Comparison of ENCODE assay signal across 8 mouse cellular contexts in genomic region chr13:106760232-106760875, GRCm38 (mm10).
A peak's percentile ranks its signal among the peaks of the same experiment; 100 is the strongest.
DNase-seq lines count a peak whose midpoint lies in the region; ATAC-seq lines count a peak whose summit lies in the region.
"Had no signal": no experiment of that assay in that cellular context is flagged by ENCODE, and none has a peak within 500 bp of the region (broad histone marks: within the 10 kb centered on the region; RNA-seq: fewer than 3 reads in every experiment).

No protein-coding gene starts in this region.

- ATAC-seq in kidney, embryonic 15.5 days (replicated peaks; ENCODE audit: low FRiP score) = peak; percentile 80
- no peak for ATAC-seq in inflammation-experienced regulatory T-cells, adult 6 months
- ATAC-seq in activated CD4-positive, CD25-positive, alpha-beta regulatory T cell, adult 4 months = no peak

- H3K4me3 ChIP-seq in kidney, embryonic 15.5 days (replicated peaks) = no peak overlapping the region
- H3K4me3 ChIP-seq: midbrain, embryonic 12.5 days had no signal

- peaks cover 13% of the 10 kb centered on the region for H3K4me1 ChIP-seq in kidney, embryonic 15.5 days
- H3K4me1 ChIP-seq: midbrain, embryonic 12.5 days had no signal

- H3K9me3 ChIP-seq in kidney, embryonic 15.5 days (replicated peaks) = no peaks in the 10 kb centered on the region
- H3K9me3 ChIP-seq: midbrain, embryonic 12.5 days had no signal

- H3K36me3 ChIP-seq in kidney, embryonic 15.5 days = no peaks in the 10 kb centered on the region
- H3K36me3 ChIP-seq: midbrain, embryonic 12.5 days had no signal

- H3K9ac ChIP-seq in kidney, embryonic 15.5 days = no peak overlapping the region
- H3K9ac ChIP-seq: midbrain, embryonic 12.5 days had no signal

- peak overlapping the region; percentile 49; the same call in 1 of the 2 replicates for H3K27ac ChIP-seq in kidney, embryonic 15.5 days
- H3K27ac ChIP-seq: midbrain, embryonic 12.5 days had no signal

- H3K27me3 ChIP-seq in kidney, embryonic 15.5 days = no peaks in the 10 kb centered on the region
- H3K27me3 ChIP-seq: midbrain, embryonic 12.5 days had no signal

- WGBS in kidney, embryonic 15.5 days = 61% methylated on average over 14 of the region's 14 CpGs

- H3K4me2 ChIP-seq in kidney, embryonic 15.5 days = peak overlapping the region; percentile 12; the same call in 1 of the 2 replicates
- H3K4me2 ChIP-seq: midbrain, embryonic 12.5 days had no signal

- DNase-seq in 416B (ENCODE audit: low read depth) (peak; percentile 67), A20 (ENCODE audit: low read depth, low spot score) (peak; percentile 89)
- peak; percentile 97 for DNase-seq in heart, adult 11 months
- DNase-seq in lung, postnatal 4 days = peak; percentile 29 to 63

Comparison
In these comparisons a context has a peak if more than half of its experiments do, and no peak if none do; other contexts are left out.
1. DNase-seq: peak in every context shown above with its lines; median percentile 97 in heart, adult 11 months; 89 in A20; 67 in 416B; 46 in lung, postnatal 4 days.